Mouse (Mus musculus) olfactory bulb, adult 2 months (tissue): ENCODE data around the gene Uchl1. TPM values are rescaled to one million over a fixed set of nuclear protein-coding genes. Genes with fewer than 3 reads are reported as not detected.

Experiments
- H3K27ac ChIP-seq: fragments of 200-500 bp; 2 replicates; pipeline ENCODE4 v1.5.1; 2012; ENCODE audit warnings: low read depth, low read length; ENCODE audit not compliant: insufficient read depth
- H3K4me1 ChIP-seq: fragments of 200-500 bp; 2 replicates; pipeline ENCODE4 v1.6.1; 2012; ENCODE audit warnings: low read length; ENCODE audit not compliant: control insufficient read depth, insufficient read depth
- H3K4me3 ChIP-seq: fragments of 200-500 bp; 2 replicates; pipeline ENCODE4 v1.5.1; 2012; ENCODE audit warnings: mild to moderate bottlenecking, low read depth, low read length, moderate library complexity; ENCODE audit not compliant: insufficient read depth
- CTCF ChIP-seq: fragments of 200-500 bp; IDR thresholded peaks from 2 replicates; pipeline ENCODE4 v1.5.1; 2012; ENCODE audit warnings: low read depth, mild to moderate bottlenecking, low read length, moderate library complexity; ENCODE audit not compliant: insufficient read depth
- POLR2A ChIP-seq: fragments of 200-500 bp; IDR thresholded peaks from 2 replicates; pipeline ENCODE4 v1.6.1; 2012; ENCODE audit warnings: mild to moderate bottlenecking, low read depth, low read length, moderate library complexity; ENCODE audit not compliant: insufficient read depth
- WGBS: fragments of 180-500 bp; shearing (Covaris S2); methylation state at CpG from one replicate; pipeline ENCODE4 v1.1.7; 2018; 5-methylcytosine and 5-hydroxymethylcytosine counted together
- polyA plus RNA-seq: library from polyadenylated mRNA; stranded (reverse); fragments of >200 nt; gene quantifications from 2 replicates; pipeline ENCODE4 v1.2.4, GENCODE M21; 2012; ENCODE audit warnings: low replicate concordance; ENCODE audit not compliant: missing spikeins, insufficient read depth, insufficient read length

The Uchl1 gene
- polyA plus RNA-seq = not detected in 2 replicates

- Histone ChIP-seq H3K27ac (no peak within 1 kb of the TSS; the same call in 1 of the 2 replicates), H3K4me1 (peaks cover 20% of the 10 kb centered on the region), H3K4me3 (peak within 1 kb of the TSS; percentile 66)
- WGBS = 0% methylated on average over 20 of the region's 20 CpGs
- TF ChIP-seq CTCF (no peak), POLR2A (peak; percentile 85)
Observed at GRCm38 (mm10) chr5:66675983-66676382, at the start of gene Uchl1. Uchl1 (plus strand) TSS chr5:66676091.

GRCm38 (mm10) chr5:66627805-66628204, 48.1 kb upstream of the Uchl1 start:
- 53% methylated on average over 7 of the region's 7 CpGs for WGBS
- TF ChIP-seq CTCF = no peak
- H3K4me1 ChIP-seq = no peaks in the 10 kb centered on the region
- no peak overlapping the region for H3K27ac ChIP-seq
- H3K4me3 ChIP-seq = no peak overlapping the region

GRCm38 (mm10) chr5:66635459-66636079, 40.3 kb upstream of the Uchl1 start:
- WGBS = 44% methylated on average over 10 of the region's 10 CpGs
- TF ChIP-seq POLR2A (no peak), CTCF (no peak)
- Histone ChIP-seq H3K27ac (no peak overlapping the region), H3K4me3 (no peak overlapping the region), H3K4me1 (no peaks in the 10 kb centered on the region)

DNA sequence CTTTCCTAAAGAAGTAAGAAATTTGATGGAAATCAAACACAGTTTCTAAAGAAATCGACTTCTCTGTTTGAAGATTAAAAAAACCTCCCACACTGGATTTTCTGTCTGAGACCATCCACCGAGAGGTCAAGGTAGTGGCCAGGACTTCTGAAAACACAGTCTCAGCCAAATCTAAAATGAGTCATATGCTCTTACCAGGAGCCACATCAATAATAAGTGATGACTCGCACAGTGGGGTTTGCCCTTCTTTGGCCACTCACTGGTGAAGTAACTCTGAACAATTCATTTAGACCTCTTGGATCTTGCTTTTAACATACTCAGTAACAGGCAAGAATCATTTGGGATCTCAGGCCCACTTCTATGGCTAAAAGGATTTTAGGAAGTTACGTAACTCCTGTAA, 33.7 kb upstream of the Uchl1 start:
- TF ChIP-seq CTCF = no peak
- TF ChIP-seq POLR2A = no peak
- Histone ChIP-seq H3K4me1 (no peaks in the 10 kb centered on the region), H3K4me3 (no peak overlapping the region), H3K27ac (no peak overlapping the region)
- 90% methylated on average over 4 of the region's 4 CpGs for WGBS

GRCm38 (mm10) chr5:66643260-66643659, 32.6 kb upstream of the Uchl1 start:
- Histone ChIP-seq H3K4me1 (no peaks in the 10 kb centered on the region), H3K27ac (no peak overlapping the region), H3K4me3 (no peak overlapping the region)
- TF ChIP-seq POLR2A (no peak), CTCF (no peak)
- WGBS = 91% methylated on average over 5 of the region's 5 CpGs

GRCm38 (mm10) chr5:66647504-66647903, 28.4 kb upstream of the Uchl1 start:
- Histone ChIP-seq H3K27ac (no peak overlapping the region), H3K4me3 (no peak overlapping the region), H3K4me1 (no peaks in the 10 kb centered on the region)
- 77% methylated on average over 7 of the region's 7 CpGs for WGBS
- no peak for TF ChIP-seq CTCF
- TF ChIP-seq POLR2A = no peak

DNA sequence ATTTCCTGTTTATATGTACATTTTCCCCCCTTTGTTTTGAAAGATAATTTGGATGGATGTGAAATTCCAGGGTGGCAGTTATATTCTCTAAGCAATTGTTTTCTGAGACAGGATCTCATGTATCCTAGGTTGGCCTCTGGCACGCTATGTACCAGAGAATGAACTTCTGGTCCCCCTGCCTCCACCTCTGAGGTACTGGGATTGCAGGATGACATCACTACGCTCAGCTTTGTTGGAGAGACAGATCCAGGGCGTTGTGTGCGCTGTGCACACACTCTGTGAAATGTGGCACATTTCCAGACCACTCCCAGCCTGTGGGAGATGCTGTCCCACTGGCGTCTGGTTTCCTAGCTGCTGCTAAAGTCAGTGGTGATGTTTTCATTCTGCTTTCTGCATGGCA, 21.7 kb upstream of the Uchl1 start:
- 31% methylated on average over 5 of the region's 5 CpGs for WGBS
- TF ChIP-seq CTCF = no peak
- no peak for TF ChIP-seq POLR2A
- Histone ChIP-seq H3K27ac (no peak overlapping the region), H3K4me3 (no peak overlapping the region), H3K4me1 (peaks cover 4% of the 10 kb centered on the region; the same call in 1 of the 2 replicates)

- TF ChIP-seq CTCF (no peak), POLR2A (no peak)
- H3K4me3 ChIP-seq = peak overlapping the region; percentile 66
- WGBS = 2% methylated on average over 18 of the region's 18 CpGs
- H3K4me1 ChIP-seq = peaks cover 20% of the 10 kb centered on the region
- no peak overlapping the region for H3K27ac ChIP-seq
Observed at GRCm38 (mm10) chr5:66675189-66675890, 551 bp upstream of the Uchl1 start.

DNA sequence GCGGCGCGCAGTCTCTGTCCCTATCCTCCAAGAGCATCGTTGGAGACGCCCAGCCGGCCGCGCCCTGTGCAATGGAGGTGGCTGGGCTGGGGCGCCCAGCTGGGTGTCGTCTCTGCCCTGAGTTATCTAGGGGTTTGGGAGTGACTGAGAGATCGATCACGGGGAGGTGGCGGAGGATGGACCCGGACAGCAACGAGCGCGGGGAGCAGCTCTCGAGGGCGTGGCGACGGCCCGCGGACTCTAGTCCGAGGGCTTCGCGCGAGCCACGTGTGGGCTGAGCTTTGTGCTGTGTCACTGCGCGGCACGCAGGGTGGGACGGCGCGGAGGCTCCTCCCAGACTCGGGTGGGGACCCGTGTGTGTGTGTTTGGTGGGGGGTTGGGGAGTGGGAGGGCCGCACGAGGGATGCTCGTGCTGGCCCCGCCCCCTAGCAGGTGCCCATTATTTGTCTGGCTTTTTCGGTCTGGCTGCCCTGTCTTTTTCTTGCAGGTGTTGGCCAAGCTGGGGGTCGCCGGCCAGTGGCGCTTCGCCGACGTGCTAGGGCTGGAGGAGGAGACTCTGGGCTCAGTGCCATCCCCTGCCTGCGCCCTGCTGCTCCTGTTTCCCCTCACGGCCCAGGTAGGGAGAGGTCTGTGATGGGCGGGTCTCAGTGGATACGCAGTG, 696 bp downstream of the Uchl1 start:
- Histone ChIP-seq H3K4me1 (peaks cover 20% of the 10 kb centered on the region), H3K4me3 (peak overlapping the region; percentile 66), H3K27ac (no peak overlapping the region; the same call in 1 of the 2 replicates)
- WGBS = under 1% methylated on average over 51 of the region's 51 CpGs
- no peak for TF ChIP-seq CTCF
